9 mouse cellular contexts compared by ENCODE assay signal in the genomic region with DNA sequence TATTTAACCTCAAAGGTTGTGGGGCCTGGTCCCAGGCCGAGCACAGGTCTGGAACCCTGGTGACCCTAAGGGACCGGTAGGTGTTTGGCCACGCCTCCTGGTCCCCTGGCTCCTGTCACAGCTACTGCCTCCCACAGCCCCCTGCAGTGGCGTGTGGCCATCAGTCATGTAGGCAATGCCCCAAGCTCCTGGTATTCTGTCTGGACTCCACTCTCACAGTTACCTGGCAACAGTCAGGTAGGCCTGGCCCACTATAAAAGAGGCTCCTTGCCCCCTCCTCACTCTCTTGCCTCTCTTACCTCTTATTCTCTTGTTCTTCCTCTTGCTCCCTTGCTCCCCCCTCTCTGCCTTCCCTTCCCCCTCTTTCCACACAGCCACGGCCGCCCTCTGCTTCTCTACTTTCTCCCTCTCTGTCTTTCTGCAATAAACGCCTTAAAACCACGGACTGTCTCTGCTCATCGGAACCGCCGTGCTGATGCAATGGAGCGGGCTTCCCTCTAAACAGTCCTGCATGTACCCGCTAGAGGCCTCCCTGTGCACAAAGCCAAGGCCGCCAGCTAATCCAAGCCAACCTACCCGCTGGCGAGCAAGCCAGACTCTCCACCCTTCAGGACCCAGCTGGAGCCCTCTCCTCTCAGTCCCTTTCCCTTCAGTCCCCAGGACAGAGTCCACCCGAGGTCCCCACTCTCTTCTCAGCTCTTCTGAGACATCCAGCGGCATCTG. TPM values are rescaled to one million over a fixed set of nuclear protein-coding genes. Genes with fewer than 3 reads are reported as not detected.
DNase-seq lines count a peak whose midpoint lies in the region; ATAC-seq and TF ChIP-seq lines count a peak whose summit lies in the region.
"Had no signal": no experiment of that assay in that cellular context is flagged by ENCODE, and none has a peak within 500 bp of the region (broad histone marks: within the 10 kb centered on the region; RNA-seq: fewer than 3 reads in every experiment).

No protein-coding gene starts in this region.

- H3K4me3 ChIP-seq in cortical plate, adult 2 months (ENCODE audit: insufficient read depth, low read length): no peak overlapping the region
- H3K4me3 ChIP-seq in hindbrain, postnatal 0 days (ENCODE audit: low read length): no peak overlapping the region
- no peak overlapping the region for H3K4me3 ChIP-seq in left cerebral cortex, adult 2 months
- H3K4me3 ChIP-seq: erythroblast, embryonic 14.5 days had no signal

- TF ChIP-seq POLR2A in cortical plate, adult 2 months (IDR thresholded peaks at IDR 0.05; ENCODE audit: extremely low read depth, insufficient read depth, low read length): no peak

- peak; percentile 87 for DNase-seq in adrenal gland, postnatal 14 days
- peak; percentile 42 to 51 for DNase-seq in gastrocnemius, postnatal 36 days
- DNase-seq in hindbrain, postnatal 0 days (ENCODE audit: low spot score): peak; percentile 71
- peak; percentile 40 to 48 for DNase-seq in left cerebral cortex, adult 2 months (ENCODE audit: extremely low spot score in 1 of 2, low spot score in 2 of 2)
- peak; percentile 71 for DNase-seq in lung, postnatal 36 days
- peak; percentile 58 for DNase-seq in right cerebral cortex, postnatal 14 days
- no peak for DNase-seq in T-cell, adult 2 months (ENCODE audit: low spot score)

- no peak overlapping the region for H3K27ac ChIP-seq in cortical plate, adult 2 months (ENCODE audit: insufficient read depth, low read length)
- H3K27ac ChIP-seq in hindbrain, postnatal 0 days: no peak overlapping the region; the same call in 1 of the 2 replicates
- peak overlapping the region; percentile 26; the same call in 1 of the 2 replicates for H3K27ac ChIP-seq in left cerebral cortex, adult 2 months

- intact Hi-C loops in gastrocnemius, postnatal 36 days (cut with DNase I): loop anchor here (10.0 kb wide), 1 partner anchor 112 kb away; no protein-coding TSS in a partner anchor
- intact Hi-C loops in left cerebral cortex, adult 2 months (cut with DNase I): no loop called here

- TF ChIP-seq CTCF in cortical plate, adult 2 months (IDR thresholded peaks at IDR 0.05; ENCODE audit: extremely low read depth, insufficient read depth, low read length): 0 out of 2 replicates have a peak, but pooled peaks have one; percentile 11
- TF ChIP-seq CTCF in hindbrain, postnatal 0 days (IDR thresholded peaks at IDR 0.05; ENCODE audit: low read depth): peak; percentile 61
- peak; percentile 60 for TF ChIP-seq CTCF in left cerebral cortex, adult 2 months (IDR thresholded peaks at IDR 0.05)

- H3K9me3 ChIP-seq in hindbrain, postnatal 0 days (ENCODE audit: low read length): no peaks in the 10 kb centered on the region

- WGBS in hindbrain, postnatal 0 days: 37% methylated on average over 18 of the region's 18 CpGs

- H3K36me3 ChIP-seq in hindbrain, postnatal 0 days (ENCODE audit: insufficient read depth, low read length): no peaks in the 10 kb centered on the region

- peaks cover 2% of the 10 kb centered on the region; the same call in 1 of the 2 replicates for H3K4me1 ChIP-seq in cortical plate, adult 2 months (ENCODE audit: control insufficient read depth, insufficient read depth, low read length)
- H3K4me1 ChIP-seq in hindbrain, postnatal 0 days (ENCODE audit: insufficient read depth, low read length): no peaks in the 10 kb centered on the region

- peak overlapping the region; percentile 40 for H3K4me2 ChIP-seq in hindbrain, postnatal 0 days (ENCODE audit: low read depth, low read length)

- no peak overlapping the region for H3K9ac ChIP-seq in hindbrain, postnatal 0 days (replicated peaks; ENCODE audit: low read length)

- ATAC-seq in hindbrain, postnatal 0 days: peak; percentile 90

- H3K27me3 ChIP-seq in hindbrain, postnatal 0 days (ENCODE audit: insufficient read depth, low read length): no peaks in the 10 kb centered on the region

RNA-seq across cellular contexts. Expression of a gene that starts 9.9 kb away (rescaled TPM):
- 20.6 and 26.5 TPM in 2 replicates for total RNA-seq in adrenal gland, postnatal 14 days (2021)
- polyA plus RNA-seq in cortical plate, adult 2 months (2012; rRNA removed): 2.3 and 3.0 TPM in 2 replicates
- total RNA-seq in gastrocnemius, postnatal 36 days (2021): 10 to 100 TPM; 41.9 to 48.5 TPM
- total RNA-seq in hindbrain, postnatal 0 days (2014; rRNA removed): 0.86 and 1.0 TPM in 2 replicates
- polyA plus RNA-seq in hindbrain, postnatal 0 days (2015; fragmentation: Nextera tagmentation; extraction: Ambion mirVana): 1.8 and 2.1 TPM in 2 replicates
- total RNA-seq in left cerebral cortex, adult 2 months (2021): 1 to 10 TPM; 3.0 to 3.7 TPM
- polyA plus RNA-seq: erythroblast, embryonic 14.5 days had no signal

Comparison
In these comparisons a context has a peak if more than half of its experiments do, and no peak if none do; other contexts are left out.
1. CTCF ChIP-seq: peak in every context shown above with its lines; median percentile 61 in hindbrain, postnatal 0 days; 60 in left cerebral cortex, adult 2 months; 11 in cortical plate, adult 2 months.